25 mouse cellular contexts compared by ENCODE assay signal in genomic region chr13:52676671-52677445, GRCm38 (mm10).
DNase-seq lines count a peak whose midpoint lies in the region; ATAC-seq and TF ChIP-seq lines count a peak whose summit lies in the region.
"Had no signal": no experiment of that assay in that cellular context is flagged by ENCODE, and none has a peak within 500 bp of the region (broad histone marks: within the 10 kb centered on the region; RNA-seq: fewer than 3 reads in every experiment).

No protein-coding gene starts in this region.

- H3K9me3 ChIP-seq in kidney, embryonic 14.5 days (ENCODE audit: control insufficient read depth, low read length), result 0 out of 2 replicates have a peak, but pooled peaks cover 3% of the 10 kb centered on the region
- H3K9me3 ChIP-seq: hindbrain, embryonic 15.5 days; liver, embryonic 12.5 days had no signal

- no peak overlapping the region for H3K4me3 ChIP-seq in embryonic fibroblast, embryonic 13.5 days (ENCODE audit: insufficient read depth, low read length)
- H3K4me3 ChIP-seq in kidney, embryonic 14.5 days (ENCODE audit: low read length), result no peak overlapping the region
- H3K4me3 ChIP-seq: gastrocnemius, adult 2 months; heart, embryonic 13.5 days; hindbrain, embryonic 15.5 days; kidney, embryonic 15.5 days; liver, embryonic 12.5 days had no signal

- no peak for TF ChIP-seq POLR2A in embryonic fibroblast, embryonic 13.5 days (IDR thresholded peaks at IDR 0.05; ENCODE audit: low read depth, low read length)

- no peaks in the 10 kb centered on the region for H3K36me3 ChIP-seq in kidney, embryonic 14.5 days (ENCODE audit: control insufficient read depth, insufficient read depth, low read length)
- H3K36me3 ChIP-seq: heart, embryonic 13.5 days; hindbrain, embryonic 15.5 days; kidney, embryonic 15.5 days; liver, embryonic 12.5 days had no signal

- no peak for ATAC-seq in kidney, embryonic 14.5 days (ENCODE audit: low FRiP score, low TSS enrichment)
- no peak for ATAC-seq in activated CD4-positive, CD25-positive, alpha-beta regulatory T cell, adult 4 months
- ATAC-seq: forebrain, embryonic 14.5 days; inflammation-experienced regulatory T-cells, adult 6 months; liver, embryonic 12.5 days; lung, postnatal 0 days had no signal

- TF ChIP-seq CTCF in embryonic fibroblast, embryonic 13.5 days (IDR thresholded peaks at IDR 0.05; ENCODE audit: borderline replicate concordance, insufficient read depth, low read length), result no peak

- no peak overlapping the region for H3K4me2 ChIP-seq in kidney, embryonic 14.5 days (replicated peaks; ENCODE audit: low read depth, low read length)
- H3K4me2 ChIP-seq: heart, embryonic 13.5 days; hindbrain, embryonic 15.5 days; kidney, embryonic 15.5 days; liver, embryonic 12.5 days had no signal

- no peak overlapping the region for H3K9ac ChIP-seq in kidney, embryonic 14.5 days (ENCODE audit: low read depth, low read length)
- H3K9ac ChIP-seq: heart, embryonic 13.5 days; hindbrain, embryonic 15.5 days; kidney, embryonic 15.5 days; liver, embryonic 12.5 days had no signal

- WGBS in kidney, embryonic 14.5 days, result 50% methylated on average over 5 of the region's 5 CpGs

- H3K4me1 ChIP-seq in embryonic fibroblast, embryonic 13.5 days (ENCODE audit: control insufficient read depth, insufficient read depth, low read length), result peaks cover 30% of the 10 kb centered on the region
- no peaks in the 10 kb centered on the region for H3K4me1 ChIP-seq in kidney, embryonic 14.5 days (ENCODE audit: control insufficient read depth, insufficient read depth, low read length)
- H3K4me1 ChIP-seq: hindbrain, embryonic 15.5 days had no signal

- peak; percentile 79 for DNase-seq in 3T3-L1 (ENCODE audit: low read depth, low spot score)
- DNase-seq in adrenal gland, adult 8-10 months, result peak; percentile 57
- peak; percentile 41 for DNase-seq in brain, adult 2 months (ENCODE audit: low read depth, low spot score)
- no peak for DNase-seq in right cerebral cortex, adult 18-20 months
- DNase-seq: B cell, adult 2 months; cerebellum, adult 8-10 months; cerebellum, postnatal 25 days; gastrocnemius, adult 2 months; heart, postnatal 10 days; kidney, postnatal 25 days; lung, adult 18-20 months; midbrain, embryonic 14.5 days; thymus, adult 2 months; thymus, postnatal 36 days had no signal

- H3K27ac ChIP-seq in embryonic fibroblast, embryonic 13.5 days (ENCODE audit: insufficient read depth, low read length), result peak overlapping the region; percentile 75
- H3K27ac ChIP-seq in kidney, embryonic 14.5 days (ENCODE audit: low read depth, low read length), result no peak overlapping the region
- H3K27ac ChIP-seq: gastrocnemius, adult 2 months; heart, embryonic 13.5 days; hindbrain, embryonic 15.5 days; liver, embryonic 12.5 days; macrophage had no signal

- H3K27me3 ChIP-seq in kidney, embryonic 14.5 days (ENCODE audit: control insufficient read depth, insufficient read depth, low read length), result no peaks in the 10 kb centered on the region
- H3K27me3 ChIP-seq: heart, embryonic 13.5 days; hindbrain, embryonic 15.5 days; kidney, embryonic 15.5 days; liver, embryonic 12.5 days had no signal
